Mouse (Mus musculus): ENCODE measurements around the gene Sytl3. TPM values are rescaled to one million over a fixed set of nuclear protein-coding genes. Genes with fewer than 3 reads are reported as not detected.
"Not testable (repeated sequence)": the region's sequence is repeated elsewhere in the genome, so short reads cannot be mapped to it uniquely, and the experiment has no call there.

Sytl3 gene
- polyA plus RNA-seq, 1 experiment from 2014 or later, result 0.18 TPM

- H3K9ac ChIP-seq (replicated peaks; ENCODE audit: low read length); H3K27ac ChIP-seq (replicated peaks; ENCODE audit: low read depth, low read length); H3K36me3 ChIP-seq (ENCODE audit: control insufficient read depth, insufficient read depth, low read length); ATAC-seq (ENCODE audit: low FRiP score, low TSS enrichment); H3K27me3 ChIP-seq (ENCODE audit: control insufficient read depth, insufficient read depth, low read length); H3K4me1 ChIP-seq (ENCODE audit: control insufficient read depth, insufficient read depth, low read length); H3K4me3 ChIP-seq (replicated peaks; ENCODE audit: low read depth, low read length); H3K9me3 ChIP-seq (ENCODE audit: control insufficient read depth, low read length); H3K4me2 ChIP-seq (ENCODE audit: low read length): not testable (repeated sequence)
- peak; percentile 77 for DNase-seq
- WGBS, result 8% methylated on average over 2 of the region's 2 CpGs
These were observed 32.7 kb downstream of the Sytl3 start for GRCm38 (mm10) chr17:6691596-6691995.

DNA sequence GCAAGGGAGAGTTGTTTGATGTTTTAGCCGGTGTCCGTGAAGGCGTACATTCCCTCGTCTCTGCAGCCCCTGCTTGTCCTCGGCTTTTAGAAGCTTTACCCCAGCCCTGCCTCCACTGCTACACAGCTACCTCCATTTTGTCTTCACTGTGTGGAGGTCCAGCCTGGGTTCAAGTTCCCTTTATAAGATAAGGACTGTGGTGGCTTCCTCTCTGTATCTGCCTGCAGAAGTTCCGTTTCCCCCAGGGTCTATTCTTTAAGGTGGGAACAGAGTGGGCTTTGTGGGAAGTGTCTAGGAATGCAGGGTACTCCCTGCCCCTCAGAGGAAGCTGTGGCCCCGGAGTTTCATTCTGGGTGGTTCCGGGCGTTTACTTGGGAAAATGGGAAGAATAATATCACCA lies 36.8 kb downstream of the Sytl3 start:
- H3K27ac ChIP-seq (replicated peaks; ENCODE audit: low read depth, low read length); ATAC-seq (ENCODE audit: low FRiP score, low TSS enrichment); H3K36me3 ChIP-seq (ENCODE audit: control insufficient read depth, insufficient read depth, low read length); H3K4me3 ChIP-seq (replicated peaks; ENCODE audit: low read depth, low read length); H3K4me1 ChIP-seq (ENCODE audit: control insufficient read depth, insufficient read depth, low read length); H3K4me2 ChIP-seq (ENCODE audit: low read length); DNase-seq; H3K9ac ChIP-seq (replicated peaks; ENCODE audit: low read length); H3K27me3 ChIP-seq (ENCODE audit: control insufficient read depth, insufficient read depth, low read length); H3K9me3 ChIP-seq (ENCODE audit: control insufficient read depth, low read length): not testable (repeated sequence)
- 78% methylated on average over 9 of the region's 9 CpGs for WGBS

GRCm38 (mm10) chr17:6696521-6696920 lies 37.6 kb downstream of the Sytl3 start:
- not testable (repeated sequence) for H3K4me3 ChIP-seq (replicated peaks; ENCODE audit: low read depth, low read length); H3K9ac ChIP-seq (replicated peaks; ENCODE audit: low read length); H3K4me1 ChIP-seq (ENCODE audit: control insufficient read depth, insufficient read depth, low read length); ATAC-seq (ENCODE audit: low FRiP score, low TSS enrichment); H3K36me3 ChIP-seq (ENCODE audit: control insufficient read depth, insufficient read depth, low read length); H3K27me3 ChIP-seq (ENCODE audit: control insufficient read depth, insufficient read depth, low read length); H3K4me2 ChIP-seq (ENCODE audit: low read length); H3K9me3 ChIP-seq (ENCODE audit: control insufficient read depth, low read length); DNase-seq; H3K27ac ChIP-seq (replicated peaks; ENCODE audit: low read depth, low read length)
- 59% methylated on average over 8 of the region's 8 CpGs for WGBS

GRCm38 (mm10) chr17:6697224-6697775 lies 38.4 kb downstream of the Sytl3 start:
- H3K36me3 ChIP-seq (ENCODE audit: control insufficient read depth, insufficient read depth, low read length); H3K4me1 ChIP-seq (ENCODE audit: control insufficient read depth, insufficient read depth, low read length); H3K27me3 ChIP-seq (ENCODE audit: control insufficient read depth, insufficient read depth, low read length); H3K4me3 ChIP-seq (replicated peaks; ENCODE audit: low read depth, low read length); H3K27ac ChIP-seq (replicated peaks; ENCODE audit: low read depth, low read length); H3K4me2 ChIP-seq (ENCODE audit: low read length); H3K9me3 ChIP-seq (ENCODE audit: control insufficient read depth, low read length); H3K9ac ChIP-seq (replicated peaks; ENCODE audit: low read length): not testable (repeated sequence)
- ATAC-seq (ENCODE audit: low FRiP score, low TSS enrichment) (peak; percentile 40; the same call in 1 of the 2 replicates), DNase-seq (peak; percentile 51)
- 54% methylated on average over 2 of the region's 4 CpGs for WGBS

DNA sequence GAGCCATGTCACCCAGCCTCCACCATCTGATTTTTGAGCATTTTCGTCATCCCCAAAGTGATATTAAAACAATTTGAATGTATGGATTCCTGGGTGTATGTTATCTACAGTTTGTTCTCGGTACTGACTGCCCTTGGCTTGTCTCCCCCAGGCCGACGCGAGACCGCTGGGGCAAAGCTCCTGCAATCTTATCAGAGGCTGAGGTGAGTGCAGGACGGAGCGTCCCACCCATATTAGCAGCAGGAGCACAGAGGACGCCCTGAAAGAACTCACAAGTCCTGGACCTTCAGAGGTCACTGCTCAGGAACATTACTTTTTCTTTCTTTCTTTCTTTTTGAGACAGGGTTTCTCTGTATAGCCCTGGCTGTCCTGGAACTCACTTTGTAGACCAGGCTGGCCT lies 40.6 kb downstream of the Sytl3 start:
- not testable (repeated sequence) for H3K27me3 ChIP-seq (ENCODE audit: control insufficient read depth, insufficient read depth, low read length); H3K4me1 ChIP-seq (ENCODE audit: control insufficient read depth, insufficient read depth, low read length); DNase-seq; H3K36me3 ChIP-seq (ENCODE audit: control insufficient read depth, insufficient read depth, low read length); H3K27ac ChIP-seq (replicated peaks; ENCODE audit: low read depth, low read length); ATAC-seq (ENCODE audit: low FRiP score, low TSS enrichment); H3K4me3 ChIP-seq (replicated peaks; ENCODE audit: low read depth, low read length); H3K9ac ChIP-seq (replicated peaks; ENCODE audit: low read length); H3K4me2 ChIP-seq (ENCODE audit: low read length); H3K9me3 ChIP-seq (ENCODE audit: control insufficient read depth, low read length)
- 90% methylated on average over 8 of the region's 9 CpGs for WGBS

- not testable (repeated sequence) for H3K4me2 ChIP-seq (ENCODE audit: low read length); H3K4me3 ChIP-seq (replicated peaks; ENCODE audit: low read depth, low read length); H3K4me1 ChIP-seq (ENCODE audit: control insufficient read depth, insufficient read depth, low read length); H3K27ac ChIP-seq (replicated peaks; ENCODE audit: low read depth, low read length); H3K9ac ChIP-seq (replicated peaks; ENCODE audit: low read length); ATAC-seq (ENCODE audit: low FRiP score, low TSS enrichment); H3K36me3 ChIP-seq (ENCODE audit: control insufficient read depth, insufficient read depth, low read length); H3K27me3 ChIP-seq (ENCODE audit: control insufficient read depth, insufficient read depth, low read length); DNase-seq; H3K9me3 ChIP-seq (ENCODE audit: control insufficient read depth, low read length)
- 86% methylated on average over 4 of the region's 7 CpGs for WGBS
These were observed 41.2 kb downstream of the Sytl3 start for GRCm38 (mm10) chr17:6700077-6700476.

- not testable (repeated sequence) for H3K4me2 ChIP-seq (ENCODE audit: low read length); H3K4me1 ChIP-seq (ENCODE audit: control insufficient read depth, insufficient read depth, low read length); H3K27me3 ChIP-seq (ENCODE audit: control insufficient read depth, insufficient read depth, low read length); ATAC-seq (ENCODE audit: low FRiP score, low TSS enrichment); H3K36me3 ChIP-seq (ENCODE audit: control insufficient read depth, insufficient read depth, low read length); H3K4me3 ChIP-seq (replicated peaks; ENCODE audit: low read depth, low read length); DNase-seq; H3K27ac ChIP-seq (replicated peaks; ENCODE audit: low read depth, low read length); H3K9ac ChIP-seq (replicated peaks; ENCODE audit: low read length); H3K9me3 ChIP-seq (ENCODE audit: control insufficient read depth, low read length)
- WGBS, result 23% methylated on average over 2 of the region's 8 CpGs
These were observed 43.8 kb downstream of the Sytl3 start for GRCm38 (mm10) chr17:6702625-6703221.

DNA sequence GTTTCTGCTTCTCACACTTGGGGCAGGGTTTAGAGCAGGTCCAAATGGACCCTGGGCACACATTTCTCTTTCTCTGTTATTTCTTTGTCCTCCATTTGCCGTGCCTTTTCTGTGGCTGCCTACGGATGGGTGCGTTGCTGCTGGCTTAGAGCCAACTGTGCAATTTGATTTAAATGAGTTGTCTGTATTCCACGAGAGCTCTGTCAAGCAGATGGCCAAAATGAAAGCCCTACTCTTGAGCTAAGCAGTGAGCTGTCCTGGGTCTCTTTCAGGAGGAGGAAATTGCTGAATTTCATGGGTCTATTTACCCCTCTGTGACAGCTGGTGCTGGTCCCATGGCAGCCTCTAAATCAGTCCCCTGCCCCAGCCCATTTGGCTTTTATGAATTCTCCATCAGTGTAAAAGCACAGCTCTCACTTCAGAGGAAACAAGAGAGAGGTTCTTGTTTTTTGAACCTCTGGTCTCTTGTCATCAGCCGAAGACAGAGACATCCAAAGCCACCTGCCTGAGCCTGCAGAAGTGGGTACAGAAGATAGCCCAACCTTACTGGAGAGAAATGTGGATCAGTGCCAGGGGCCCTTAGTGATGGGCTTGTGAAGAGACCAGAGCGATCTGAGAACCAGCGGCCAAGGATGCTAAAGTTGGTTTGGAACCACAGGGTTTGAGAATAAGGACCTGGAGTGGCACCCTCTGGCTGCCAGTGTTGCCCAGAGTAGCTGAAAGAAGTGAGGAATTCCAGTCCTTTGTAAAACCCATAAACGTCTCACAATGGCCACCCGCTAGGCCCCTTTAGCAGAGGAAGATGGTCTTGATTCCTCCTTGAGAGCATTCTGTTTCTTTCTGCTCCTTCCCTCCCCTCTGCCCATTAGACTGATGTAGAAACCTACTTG lies 44.7 kb downstream of the Sytl3 start:
- H3K4me3 ChIP-seq (replicated peaks; ENCODE audit: low read depth, low read length); H3K4me2 ChIP-seq (ENCODE audit: low read length); H3K4me1 ChIP-seq (ENCODE audit: control insufficient read depth, insufficient read depth, low read length); H3K9me3 ChIP-seq (ENCODE audit: control insufficient read depth, low read length); H3K27me3 ChIP-seq (ENCODE audit: control insufficient read depth, insufficient read depth, low read length); H3K36me3 ChIP-seq (ENCODE audit: control insufficient read depth, insufficient read depth, low read length); H3K27ac ChIP-seq (replicated peaks; ENCODE audit: low read depth, low read length); H3K9ac ChIP-seq (replicated peaks; ENCODE audit: low read length): not testable (repeated sequence)
- peak; percentile 31 for DNase-seq
- WGBS, result 35% methylated on average over 6 of the region's 9 CpGs
- ATAC-seq (ENCODE audit: low FRiP score, low TSS enrichment), result peak; percentile 83

Measured in midbrain, embryonic 14.5 days (tissue).